Mouse (Mus musculus) MEL (cell line): ENCODE results near the gene Gm2663. TPM values are rescaled to one million over a fixed set of nuclear protein-coding genes. Genes with fewer than 3 reads are reported as not detected.

ENCODE experiments used
- DNase-seq: peaks from one replicate; pipeline ENCODE4 v3.0.0; 2011; ENCODE audit warnings: low read depth, low spot score
- H3K27ac ChIP-seq: 2 replicates; pipeline ENCODE4 v1.5.1; 2012; ENCODE audit warnings: low read depth, mild to moderate bottlenecking, control low read depth, low read length, moderate library complexity; ENCODE audit not compliant: control insufficient read depth
- H3K27me3 ChIP-seq, 2 experiments: fragments of 150-350 bp in 1 of 2; sonication (generic) in 1 of 2; 2 replicates each; pipeline ENCODE4 v1.6.1; 2012; ENCODE audit warnings: low read length in 2 of 2, mild to moderate bottlenecking in 2 of 2, improper control_type of control experiment in 1 of 2, moderate library complexity in 1 of 2; ENCODE audit not compliant: insufficient read depth in 2 of 2, control insufficient read depth in 1 of 2
- H3K36me3 ChIP-seq, 2 experiments: 2 replicates each; pipeline ENCODE4 v1.6.1; 2012 to 2014; ENCODE audit warnings: low read length in 2 of 2, improper control_type of control experiment in 1 of 2, inconsistent platforms in 1 of 2, mild to moderate bottlenecking in 1 of 2; ENCODE audit not compliant: insufficient read depth in 2 of 2, control insufficient read depth in 1 of 2
- H3K4me1 ChIP-seq, 2 experiments: fragments of 150-350 bp in 1 of 2; sonication (generic) in 1 of 2; 2 replicates each; pipeline ENCODE4 v1.6.1; 2012; ENCODE audit warnings: low read length in 2 of 2, improper control_type of control experiment in 1 of 2, mild to moderate bottlenecking in 1 of 2; ENCODE audit not compliant: insufficient read depth in 2 of 2, control insufficient read depth in 1 of 2
- H3K4me3 ChIP-seq, 2 experiments: fragments of 150-350 bp in 1 of 2; sonication (generic) in 1 of 2; 2 replicates each; pipeline ENCODE4 v1.5.1; 2012; ENCODE audit warnings: low read depth in 2 of 2, low read length in 2 of 2, mild to moderate bottlenecking in 2 of 2, moderate library complexity in 2 of 2, control low read depth in 1 of 2, improper control_type of control experiment in 1 of 2; ENCODE audit not compliant: control insufficient read depth in 1 of 2, insufficient read depth in 1 of 2
- H3K79me2 ChIP-seq: 2 replicates; pipeline ENCODE4 v1.6.1; 2012; ENCODE audit warnings: mild to moderate bottlenecking, low read length, moderate library complexity; ENCODE audit not compliant: control insufficient read depth, poor library complexity, insufficient read depth
- H3K9ac ChIP-seq: 2 replicates; pipeline ENCODE4 v1.6.1; 2012; ENCODE audit warnings: low read depth, mild to moderate bottlenecking, control low read depth, low read length, moderate library complexity; ENCODE audit not compliant: control insufficient read depth, poor library complexity, severe bottlenecking
- H3K9me3 ChIP-seq: fragments of 150-350 bp; sonication (generic); replicated peaks from 2 replicates; pipeline ENCODE4 v1.6.1; 2012; ENCODE audit warnings: mild to moderate bottlenecking, low read length, improper control_type of control experiment, moderate library complexity; ENCODE audit not compliant: insufficient read depth
- BHLHE40 ChIP-seq: IDR thresholded peaks from 2 replicates; pipeline ENCODE4 v1.6.1; 2012; ENCODE audit warnings: low read depth, mild to moderate bottlenecking, inconsistent platforms, low read length, improper control_type of control experiment, borderline replicate concordance
- ELF1 ChIP-seq: IDR thresholded peaks from 2 replicates; pipeline ENCODE4 v1.6.1; 2014; ENCODE audit warnings: low read depth, mild to moderate bottlenecking, inconsistent platforms, low read length, improper control_type of control experiment, moderate library complexity
- EP300 ChIP-seq, 2 experiments: IDR thresholded peaks; 2 replicates each; pipeline ENCODE4 v1.6.1; 2011; ENCODE audit warnings: improper control_type of control experiment in 2 of 2, low read length in 2 of 2, low read depth in 1 of 2, mild to moderate bottlenecking in 1 of 2
- GABPA ChIP-seq: IDR thresholded peaks from 2 replicates; pipeline ENCODE4 v1.6.1; 2012; ENCODE audit warnings: low read depth, mild to moderate bottlenecking, inconsistent platforms, low read length, improper control_type of control experiment, moderate library complexity
- GATA1 ChIP-seq: IDR thresholded peaks from 2 replicates; pipeline ENCODE4 v1.6.1; 2011; ENCODE audit warnings: low read depth, low read length, improper control_type of control experiment
- HCFC1 ChIP-seq: IDR thresholded peaks from 2 replicates; pipeline ENCODE4 v1.6.1; 2012; ENCODE audit warnings: low read depth, mild to moderate bottlenecking, inconsistent platforms, low read length, improper control_type of control experiment, moderate library complexity
- MAZ ChIP-seq: IDR thresholded peaks from 2 replicates; pipeline ENCODE4 v1.6.1; 2012; ENCODE audit warnings: low read depth, mild to moderate bottlenecking, inconsistent platforms, low read length, improper control_type of control experiment
- MEF2A ChIP-seq: IDR thresholded peaks from 2 replicates; pipeline ENCODE4 v1.6.1; 2014; ENCODE audit warnings: low read depth, mild to moderate bottlenecking, inconsistent platforms, low read length, improper control_type of control experiment; ENCODE audit not compliant: poor library complexity, insufficient replicate concordance, severe bottlenecking; ENCODE audit errors: extremely low read depth
- MXI1 ChIP-seq: IDR thresholded peaks from 2 replicates; pipeline ENCODE4 v1.6.1; 2011; ENCODE audit warnings: mild to moderate bottlenecking, low read depth, low read length, improper control_type of control experiment
- POLR2AphosphoS5 ChIP-seq: IDR thresholded peaks from 2 replicates; pipeline ENCODE4 v1.6.1; 2012; ENCODE audit warnings: low read depth, borderline replicate concordance, mild to moderate bottlenecking, inconsistent platforms, low read length, moderate library complexity, mixed read lengths
- RAD21 ChIP-seq: IDR thresholded peaks from 2 replicates; pipeline ENCODE4 v1.6.1; 2011; ENCODE audit warnings: mild to moderate bottlenecking, low read depth, low read length, improper control_type of control experiment
- RCOR1 ChIP-seq: IDR thresholded peaks from 2 replicates; pipeline ENCODE4 v1.6.1; 2012; ENCODE audit warnings: low read depth, mild to moderate bottlenecking, inconsistent platforms, low read length, improper control_type of control experiment
- SIN3A ChIP-seq: IDR thresholded peaks from 2 replicates; pipeline ENCODE4 v1.6.1; 2012; ENCODE audit warnings: low read length, improper control_type of control experiment, inconsistent platforms
- TAL1 ChIP-seq: IDR thresholded peaks from 2 replicates; pipeline ENCODE4 v1.6.1; 2012; ENCODE audit warnings: mild to moderate bottlenecking, inconsistent platforms, low read length, moderate library complexity, mixed read lengths
- TCF12 ChIP-seq: IDR thresholded peaks from 2 replicates; pipeline ENCODE4 v1.6.1; 2014; ENCODE audit warnings: low read depth, mild to moderate bottlenecking, inconsistent platforms, low read length, improper control_type of control experiment, moderate library complexity
- USF1 ChIP-seq: IDR thresholded peaks from 2 replicates; pipeline ENCODE4 v1.6.1; 2014; ENCODE audit warnings: low read depth, mild to moderate bottlenecking, inconsistent platforms, low read length, improper control_type of control experiment, moderate library complexity
- USF2 ChIP-seq, 2 experiments: IDR thresholded peaks; 2 replicates each; pipeline ENCODE4 v1.6.1; 2011 to 2012; ENCODE audit warnings: improper control_type of control experiment in 2 of 2, low read length in 2 of 2, borderline replicate concordance in 1 of 2, inconsistent platforms in 1 of 2, low read depth in 1 of 2, mild to moderate bottlenecking in 1 of 2; ENCODE audit not compliant: insufficient read depth in 1 of 2
- ZKSCAN1 ChIP-seq: IDR thresholded peaks from 2 replicates; pipeline ENCODE4 v1.6.1; 2012; ENCODE audit warnings: low read depth, mild to moderate bottlenecking, inconsistent platforms, low read length, improper control_type of control experiment, moderate library complexity
- polyA plus RNA-seq, 2 experiments: library from polyadenylated mRNA; stranded (reverse) in 1 of 2; unstranded in 1 of 2; fragments of >175 nt in 1 of 2; fragments of >200 nt in 1 of 2; gene quantifications; 2 replicates each; pipeline versions ENCODE4 v1.2.1 to v1.2.4; 2012; ENCODE audit warnings: low replicate concordance in 2 of 2, low read depth in 1 of 2; ENCODE audit not compliant: insufficient read length in 2 of 2, insufficient read depth in 1 of 2, missing spikeins in 1 of 2
- total RNA-seq: library from RNA; depleted of rRNA; stranded (reverse); fragments of 300-350 nt; gene quantifications from 2 replicates; pipeline ENCODE4 v1.2.3, GENCODE M21; 2012; rRNA removed

Gene Gm2663
- total and polyA plus RNA-seq, 3 experiments: not detected

DNA sequence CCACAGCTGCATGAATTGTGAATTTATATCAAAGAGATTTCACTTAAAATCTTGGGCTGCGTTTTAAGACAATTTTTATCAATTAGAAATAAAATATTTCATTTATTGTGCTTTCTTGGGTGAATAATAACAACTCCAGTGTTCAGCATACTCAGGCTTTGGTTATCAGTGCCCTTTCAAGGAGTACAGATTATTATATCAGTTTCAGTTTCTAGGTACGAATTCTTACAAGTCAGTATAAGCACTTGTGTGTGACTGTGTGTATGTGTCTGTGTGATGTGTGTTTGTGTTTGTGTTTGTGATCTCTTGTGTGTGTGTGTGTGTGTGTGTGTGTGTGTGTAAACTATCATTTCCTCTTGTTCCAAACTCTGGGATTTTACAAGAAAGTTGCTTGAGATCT is 45.6 kb downstream of the Gm2663 start:
- no peak overlapping the region for H3K27ac ChIP-seq
- no peak overlapping the region for H3K4me3 ChIP-seq
- TF ChIP-seq TAL1 (no peak), MXI1 (no peak), GATA1 (no peak), USF2 (IDR thresholded peaks at IDR 0.05; ENCODE audit: borderline replicate concordance in 1 of 2, insufficient read depth in 1 of 2, low read depth in 1 of 2, low read length in 2 of 2) (no peak), MEF2A (no peak), RAD21 (no peak), EP300 (IDR thresholded peaks at IDR 0.05; ENCODE audit: low read depth in 1 of 2, low read length in 2 of 2) (no peak), POLR2AphosphoS5 (no peak), USF1 (no peak), MAZ (no peak), BHLHE40 (no peak), TCF12 (no peak), GABPA (no peak), ZKSCAN1 (no peak), SIN3A (no peak), RCOR1 (no peak)
- H3K27me3 ChIP-seq: no peaks in the 10 kb centered on the region
- no peak for DNase-seq
- H3K79me2 ChIP-seq: no peaks in the 10 kb centered on the region
- no peak overlapping the region for H3K9ac ChIP-seq
- H3K36me3 ChIP-seq: no peaks in the 10 kb centered on the region
- H3K9me3 ChIP-seq: no peaks in the 10 kb centered on the region
- H3K4me1 ChIP-seq: no peaks in the 10 kb centered on the region

DNA sequence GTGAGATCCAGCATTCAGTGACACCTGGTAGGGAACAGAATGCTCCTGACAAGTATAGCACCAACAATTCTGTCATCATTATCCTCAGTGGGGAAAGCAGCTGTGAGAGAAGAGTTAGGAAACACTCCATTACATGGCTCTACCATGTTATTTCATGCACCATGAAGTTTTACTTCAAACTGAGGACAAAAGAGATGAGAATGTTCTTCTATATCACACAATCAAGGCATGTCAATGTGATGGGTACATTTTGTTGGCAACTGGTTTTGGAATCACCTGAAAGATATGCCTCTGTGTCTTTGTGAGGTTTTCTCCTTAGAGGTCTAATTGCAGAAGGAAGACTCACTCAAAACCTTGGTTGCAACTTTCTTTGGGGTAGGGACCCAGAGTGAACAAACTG is 47.5 kb downstream of the Gm2663 start, which contains the start of gene Gm4744:
Gene Gm4744 (minus strand): TSS at position 101 of the 400 bp plus-strand sequence.
- Histone ChIP-seq H3K27ac (no peak within 1 kb of the TSS), H3K4me1 (no peaks in the 10 kb centered on the region), H3K36me3 (no peaks in the 10 kb centered on the region), H3K27me3 (no peaks in the 10 kb centered on the region), H3K9me3 (no peaks in the 10 kb centered on the region), H3K9ac (no peak within 1 kb of the TSS), H3K4me3 (no peak within 1 kb of the TSS), H3K79me2 (no peaks in the 10 kb centered on the region)
- DNase-seq: no peak
- TF ChIP-seq HCFC1 (no peak), ELF1 (no peak)

Other genes with a start within 250 kb of the Gm2663 start
- gene Moxd2, start 112.0 kb downstream of the Gm2663 start, total RNA-seq: not detected in 2 replicates
- not detected for gene Moxd2, start 112.0 kb downstream of the Gm2663 start, polyA plus RNA-seq
- gene Prss58, start 99.1 kb downstream of the Gm2663 start, total RNA-seq: not detected in 2 replicates
- not detected for gene Prss58, start 99.1 kb downstream of the Gm2663 start, polyA plus RNA-seq
- gene 1700074P13Rik, start 58.9 kb downstream of the Gm2663 start, total RNA-seq: not detected in 2 replicates
- not detected for gene 1700074P13Rik, start 58.9 kb downstream of the Gm2663 start, polyA plus RNA-seq
- gene Gm4744, start 47.6 kb downstream of the Gm2663 start, total RNA-seq: not detected in 2 replicates
- not detected for gene Gm4744, start 47.6 kb downstream of the Gm2663 start, polyA plus RNA-seq
- gene 1810009J06Rik, start 34.7 kb downstream of the Gm2663 start, total RNA-seq: not detected in 2 replicates
- gene 1810009J06Rik, start 34.7 kb downstream of the Gm2663 start, polyA plus RNA-seq: not detected
- not detected in 2 replicates for gene 2210010C04Rik, start 36.0 kb upstream of the Gm2663 start, total RNA-seq
- not detected for gene 2210010C04Rik, start 36.0 kb upstream of the Gm2663 start, polyA plus RNA-seq